Mouse (Mus musculus) neural tube, embryonic 15.5 days (tissue): ENCODE measurements at regions not wholly inside any gene's neighbourhood (a gene's known extent, or its start where the extent isn't known, plus 50 kb on each side); places are given as distances from the start of the nearest gene placed in this dataset.

Experiments
- ATAC-seq: fragments of 200-750 bp; cut with Nextera tagmentation; 2 replicates; pipeline ENCODE4 v1.8.0; 2017; ENCODE audit warnings: mild to moderate bottlenecking, moderate TSS enrichment, moderate library complexity; ENCODE audit not compliant: low FRiP score
- H3K27ac ChIP-seq: fragments of 300-500 bp; sonication (generic); replicated peaks from 2 replicates; pipeline ENCODE4 v1.5.1; 2015; ENCODE audit warnings: mild to moderate bottlenecking, inconsistent platforms
- H3K27me3 ChIP-seq: fragments of 300-500 bp; sonication (generic); replicated peaks from 2 replicates; pipeline ENCODE4 v1.6.1; 2015; ENCODE audit warnings: inconsistent platforms
- H3K36me3 ChIP-seq: fragments of 300-500 bp; sonication (generic); 2 replicates; pipeline ENCODE4 v1.6.1; 2015; ENCODE audit warnings: inconsistent platforms
- H3K4me1 ChIP-seq: fragments of 300-500 bp; sonication (generic); 2 replicates; pipeline ENCODE4 v1.6.1; 2015; ENCODE audit warnings: inconsistent platforms
- H3K4me2 ChIP-seq: fragments of 300-500 bp; sonication (generic); 2 replicates; pipeline ENCODE4 v1.6.1; 2015; ENCODE audit warnings: inconsistent platforms, mild to moderate bottlenecking, moderate library complexity
- H3K4me3 ChIP-seq: fragments of 300-500 bp; sonication (generic); replicated peaks from 2 replicates; pipeline ENCODE4 v1.5.1; 2015; ENCODE audit warnings: mild to moderate bottlenecking, inconsistent platforms
- H3K9ac ChIP-seq: fragments of 300-500 bp; sonication (generic); replicated peaks from 2 replicates; pipeline ENCODE4 v1.6.1; 2015; ENCODE audit warnings: mild to moderate bottlenecking, inconsistent platforms
- H3K9me3 ChIP-seq: fragments of 300-500 bp; sonication (generic); replicated peaks from 2 replicates; pipeline ENCODE4 v1.6.1; 2016; ENCODE audit warnings: inconsistent platforms
- WGBS: fragments of 180-500 bp; shearing (Covaris S2); methylation state at CpG from one replicate; pipeline ENCODE4 v1.1.7; 2015; ENCODE audit warnings: mixed read lengths; 5-methylcytosine and 5-hydroxymethylcytosine counted together

GRCm38 (mm10) chr14:24731872-24732525 is 245.1 kb downstream of the Rps24 start:
- peaks cover 16% of the 10 kb centered on the region for H3K4me1 ChIP-seq
- H3K36me3 ChIP-seq, result no peaks in the 10 kb centered on the region
- no peak overlapping the region for H3K9ac ChIP-seq
- no peak overlapping the region for H3K4me3 ChIP-seq
- no peak overlapping the region for H3K4me2 ChIP-seq
- no peaks in the 10 kb centered on the region for H3K9me3 ChIP-seq
- WGBS, result 41% methylated on average over 5 of the region's 5 CpGs
- H3K27me3 ChIP-seq, result no peaks in the 10 kb centered on the region
- peak; percentile 77 for ATAC-seq
- H3K27ac ChIP-seq, result peak overlapping the region; percentile 71

- Histone ChIP-seq H3K4me1 (peaks cover 16% of the 10 kb centered on the region), H3K9ac (no peak overlapping the region), H3K4me2 (no peak overlapping the region), H3K27me3 (no peaks in the 10 kb centered on the region), H3K36me3 (no peaks in the 10 kb centered on the region), H3K27ac (no peak overlapping the region), H3K9me3 (no peaks in the 10 kb centered on the region), H3K4me3 (no peak overlapping the region)
- ATAC-seq, result no peak
- WGBS, result 88% methylated on average over 7 of the region's 7 CpGs
These were observed 246.4 kb downstream of the Rps24 start for GRCm38 (mm10) chr14:24733326-24733725.

GRCm38 (mm10) chr14:24738869-24739268 is 251.9 kb downstream of the Rps24 start:
- Histone ChIP-seq H3K27me3 (no peaks in the 10 kb centered on the region), H3K4me3 (no peak overlapping the region), H3K9me3 (no peaks in the 10 kb centered on the region), H3K27ac (no peak overlapping the region), H3K9ac (no peak overlapping the region), H3K36me3 (no peaks in the 10 kb centered on the region), H3K4me2 (no peak overlapping the region), H3K4me1 (no peaks in the 10 kb centered on the region)
- no peak for ATAC-seq

- Histone ChIP-seq H3K36me3 (no peaks in the 10 kb centered on the region), H3K9me3 (no peaks in the 10 kb centered on the region), H3K4me2 (no peak overlapping the region), H3K4me3 (no peak overlapping the region), H3K27ac (no peak overlapping the region), H3K9ac (no peak overlapping the region), H3K27me3 (no peaks in the 10 kb centered on the region), H3K4me1 (peaks cover 21% of the 10 kb centered on the region)
- no peak for ATAC-seq
- 64% methylated on average over 2 of the region's 2 CpGs for WGBS
These were observed 257.5 kb downstream of the Rps24 start for GRCm38 (mm10) chr14:24744451-24744850.

- Histone ChIP-seq H3K4me1 (peaks cover 21% of the 10 kb centered on the region), H3K9ac (no peak overlapping the region), H3K27ac (no peak overlapping the region), H3K27me3 (no peaks in the 10 kb centered on the region), H3K36me3 (no peaks in the 10 kb centered on the region), H3K9me3 (no peaks in the 10 kb centered on the region), H3K4me3 (no peak overlapping the region), H3K4me2 (no peak overlapping the region)
- WGBS, result 52% methylated on average over 3 of the region's 3 CpGs
- no peak for ATAC-seq
These were observed 258.8 kb downstream of the Rps24 start for GRCm38 (mm10) chr14:24745730-24746129.

- Histone ChIP-seq H3K9ac (no peak overlapping the region), H3K4me1 (peaks cover 31% of the 10 kb centered on the region), H3K27me3 (no peaks in the 10 kb centered on the region), H3K4me2 (no peak overlapping the region), H3K36me3 (no peaks in the 10 kb centered on the region), H3K27ac (no peak overlapping the region), H3K9me3 (no peaks in the 10 kb centered on the region), H3K4me3 (no peak overlapping the region)
- ATAC-seq, result no peak
- WGBS, result 55% methylated on average over 4 of the region's 4 CpGs
These were observed 260.5 kb downstream of the Rps24 start for GRCm38 (mm10) chr14:24747471-24747795.

DNA sequence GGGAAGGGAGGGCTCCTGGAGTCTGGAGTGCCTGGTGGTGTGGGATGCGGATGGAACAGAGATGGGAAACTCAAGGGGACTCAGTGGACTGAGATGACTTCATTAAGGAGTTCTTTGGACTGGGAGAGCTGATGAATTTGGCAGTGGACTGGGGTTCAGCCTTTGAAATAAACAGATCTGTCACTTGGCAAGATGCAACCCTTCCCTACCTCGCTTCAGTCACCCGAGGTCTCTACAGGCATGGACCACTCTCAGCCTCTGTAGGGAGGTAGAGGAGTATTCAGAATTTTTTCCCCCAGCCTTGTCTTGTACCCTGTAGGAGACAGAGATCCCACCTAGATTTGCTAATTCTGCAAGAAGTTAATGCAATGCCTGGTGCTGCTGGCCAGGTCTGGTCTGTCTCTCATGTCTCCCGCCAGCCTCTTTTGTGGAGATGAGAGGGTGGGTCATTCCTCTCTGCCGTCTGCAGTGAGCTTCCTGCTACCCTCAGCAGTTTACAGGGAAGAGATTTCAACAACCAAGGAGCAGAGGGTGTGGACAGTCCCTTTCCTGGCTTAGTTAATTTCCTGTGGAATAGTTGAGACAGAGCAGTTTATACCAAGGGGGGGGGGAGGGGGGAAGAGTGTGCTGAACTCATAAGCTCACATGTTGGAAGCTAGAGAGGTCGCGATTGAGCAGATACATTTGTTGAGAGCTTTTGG is 261.0 kb downstream of the Rps24 start:
- no peak overlapping the region for H3K9ac ChIP-seq
- no peaks in the 10 kb centered on the region for H3K9me3 ChIP-seq
- peaks cover 31% of the 10 kb centered on the region for H3K4me1 ChIP-seq
- 63% methylated on average over 7 of the region's 7 CpGs for WGBS
- no peaks in the 10 kb centered on the region for H3K27me3 ChIP-seq
- no peak overlapping the region for H3K4me3 ChIP-seq
- H3K4me2 ChIP-seq, result no peak overlapping the region
- no peaks in the 10 kb centered on the region for H3K36me3 ChIP-seq
- H3K27ac ChIP-seq, result 0 out of 2 replicates have a peak overlapping the region, but pooled peaks have one; percentile 4
- no peak for ATAC-seq

DNA sequence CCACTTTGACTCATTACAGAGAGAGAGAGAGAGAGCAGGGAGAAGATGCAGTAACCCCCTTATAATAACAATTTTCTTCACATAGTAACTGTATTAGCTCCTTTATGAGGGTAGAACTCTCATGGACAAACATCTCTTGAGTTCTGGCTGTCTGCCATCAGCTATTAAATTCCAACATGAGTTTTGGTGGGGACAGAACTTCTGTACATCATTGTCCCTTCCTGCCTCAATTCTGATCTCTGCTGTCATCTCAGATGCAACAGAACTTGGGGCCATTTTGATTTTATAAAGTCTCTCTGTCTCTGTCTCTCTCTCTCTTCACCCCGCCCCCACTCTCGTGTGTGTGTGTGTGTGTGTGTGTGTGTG is 261.6 kb downstream of the Rps24 start:
- no peak overlapping the region for H3K4me2 ChIP-seq
- peaks cover 31% of the 10 kb centered on the region for H3K4me1 ChIP-seq
- no peak for ATAC-seq
- H3K36me3 ChIP-seq, result no peaks in the 10 kb centered on the region
- H3K4me3 ChIP-seq, result no peak overlapping the region
- H3K27me3 ChIP-seq, result no peaks in the 10 kb centered on the region
- H3K27ac ChIP-seq, result no peak overlapping the region
- H3K9ac ChIP-seq, result no peak overlapping the region
- no peaks in the 10 kb centered on the region for H3K9me3 ChIP-seq
- 81% methylated on average over 2 of the region's 2 CpGs for WGBS

- H3K4me2 ChIP-seq, result no peak overlapping the region
- no peaks in the 10 kb centered on the region for H3K27me3 ChIP-seq
- no peak overlapping the region for H3K4me3 ChIP-seq
- no peak overlapping the region for H3K9ac ChIP-seq
- ATAC-seq, result no peak
- WGBS, result 67% methylated on average over 9 of the region's 9 CpGs
- H3K36me3 ChIP-seq, result no peaks in the 10 kb centered on the region
- no peak overlapping the region for H3K27ac ChIP-seq
- peaks cover 29% of the 10 kb centered on the region for H3K4me1 ChIP-seq
- H3K9me3 ChIP-seq, result no peaks in the 10 kb centered on the region
These were observed 262.4 kb downstream of the Rps24 start for GRCm38 (mm10) chr14:24749313-24749712.

DNA sequence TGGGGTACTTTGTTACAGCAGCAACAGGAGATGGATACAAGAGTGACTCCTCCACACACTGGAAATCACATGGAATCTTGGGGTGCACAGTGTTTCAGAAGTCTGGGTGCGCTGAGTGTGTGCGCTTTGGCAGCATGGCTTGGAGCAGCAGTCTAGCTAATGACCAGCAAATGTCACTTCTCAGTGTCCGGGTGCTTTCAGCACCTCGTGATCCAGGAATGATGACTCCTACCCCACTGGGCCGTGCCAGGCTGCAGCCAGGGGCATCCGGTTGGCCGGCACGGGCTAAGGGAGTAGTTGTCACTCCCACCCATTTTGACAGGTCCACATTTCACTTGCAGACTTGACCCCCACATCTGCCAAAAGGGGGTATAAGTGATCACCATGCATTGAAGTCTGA is 264.3 kb downstream of the Rps24 start:
- H3K27me3 ChIP-seq, result no peaks in the 10 kb centered on the region
- 91% methylated on average over 8 of the region's 8 CpGs for WGBS
- H3K4me2 ChIP-seq, result no peak overlapping the region
- no peaks in the 10 kb centered on the region for H3K9me3 ChIP-seq
- H3K27ac ChIP-seq, result no peak overlapping the region
- no peak overlapping the region for H3K9ac ChIP-seq
- H3K36me3 ChIP-seq, result no peaks in the 10 kb centered on the region
- ATAC-seq, result no peak
- H3K4me1 ChIP-seq, result peaks cover 26% of the 10 kb centered on the region
- H3K4me3 ChIP-seq, result no peak overlapping the region

- Histone ChIP-seq H3K36me3 (no peaks in the 10 kb centered on the region), H3K4me3 (no peak overlapping the region), H3K9me3 (no peaks in the 10 kb centered on the region), H3K27ac (no peak overlapping the region), H3K27me3 (no peaks in the 10 kb centered on the region), H3K4me2 (no peak overlapping the region), H3K9ac (no peak overlapping the region), H3K4me1 (peaks cover 17% of the 10 kb centered on the region)
- 52% methylated on average over 1 of the region's 1 CpGs for WGBS
- no peak for ATAC-seq
These were observed 267.8 kb downstream of the Rps24 start for GRCm38 (mm10) chr14:24754753-24755152.

GRCm38 (mm10) chr14:24755426-24756117 is 268.6 kb downstream of the Rps24 start:
- H3K4me1 ChIP-seq, result peaks cover 17% of the 10 kb centered on the region
- ATAC-seq, result no peak
- WGBS, result 87% methylated on average over 12 of the region's 12 CpGs

More at GRCm38 (mm10) chr14:24755426-24756117, 268.6 kb downstream of the Rps24 start:
- Histone ChIP-seq H3K4me2 (no peak overlapping the region), H3K27ac (no peak overlapping the region), H3K27me3 (no peaks in the 10 kb centered on the region), H3K4me3 (no peak overlapping the region), H3K9ac (no peak overlapping the region), H3K9me3 (no peaks in the 10 kb centered on the region), H3K36me3 (no peaks in the 10 kb centered on the region)
